Mouse (Mus musculus): Measurements from ENCODE around the gene Zic4.

DNA sequence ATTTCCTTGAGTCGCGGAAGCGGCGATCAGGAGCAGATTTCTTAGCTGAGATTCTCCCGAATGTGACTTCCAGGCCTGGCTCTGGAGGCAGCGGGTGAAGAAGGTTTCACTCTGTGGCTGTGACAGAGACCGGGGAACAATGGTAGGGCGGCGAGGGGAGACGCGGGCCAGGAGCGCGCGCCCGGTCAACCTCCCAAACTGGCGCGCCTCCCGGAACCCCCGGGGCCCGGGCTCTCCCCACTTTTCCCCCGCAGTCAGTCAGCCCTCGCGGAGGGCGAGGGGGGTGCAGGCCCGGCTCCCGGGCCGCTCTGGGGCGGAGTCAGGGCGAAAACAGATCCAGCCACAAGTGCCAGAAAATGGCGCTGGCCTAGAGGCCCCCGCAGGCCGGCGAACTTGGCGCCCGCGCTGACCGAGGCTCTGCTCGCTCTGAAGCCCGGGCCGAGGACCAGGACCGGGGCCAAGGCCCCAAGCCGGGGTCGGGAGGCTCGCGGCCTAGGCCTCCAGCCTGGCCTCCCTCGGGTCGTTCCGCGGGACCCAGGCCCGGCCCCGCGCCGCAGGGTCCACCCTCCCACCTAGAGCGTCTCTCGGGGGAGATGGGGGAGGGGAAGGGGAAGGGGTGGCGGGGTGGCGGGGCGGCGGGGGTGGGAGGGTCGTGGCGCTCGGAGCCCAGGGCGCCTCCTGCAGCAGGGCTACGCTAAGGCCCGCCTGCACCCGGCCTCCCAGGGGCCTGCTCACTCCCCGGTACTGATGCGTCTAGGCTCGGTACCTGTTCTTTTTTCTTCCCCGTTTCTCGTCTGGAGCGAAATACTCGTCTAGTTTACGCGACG, 19.3 kb downstream of the Zic4 start:
- no peak for TF ChIP-seq CTCF (IDR thresholded peaks at IDR 0.05; ENCODE audit: low read depth)
- TF ChIP-seq EP300 (IDR thresholded peaks at IDR 0.05; ENCODE audit: low read depth): no peak

Data from liver, postnatal 0 days (tissue).